Mouse (Mus musculus): Measurements from ENCODE around the gene Cers5. TPM values are rescaled to one million over a fixed set of nuclear protein-coding genes. Genes with fewer than 3 reads are reported as not detected.

The Cers5 gene
- polyA plus RNA-seq, 1 experiment from 2014 or later: 77.0 TPM

GRCm38 (mm10) chr15:99796735-99797134, 24.1 kb upstream of the Cers5 start:
- Histone ChIP-seq H3K4me1 (ENCODE audit: control insufficient read depth, insufficient read depth, low read length) (no peaks in the 10 kb centered on the region), H3K9me3 (ENCODE audit: control insufficient read depth, low read depth, low read length) (no peaks in the 10 kb centered on the region), H3K4me3 (ENCODE audit: low read depth, low read length) (no peak overlapping the region), H3K27me3 (ENCODE audit: control insufficient read depth, insufficient read depth, low read length) (no peaks in the 10 kb centered on the region), H3K27ac (ENCODE audit: low read length) (no peak overlapping the region), H3K9ac (replicated peaks; ENCODE audit: low read depth, low read length) (no peak overlapping the region), H3K4me2 (replicated peaks; ENCODE audit: low read depth, low read length) (no peak overlapping the region), H3K36me3 (ENCODE audit: control insufficient read depth, insufficient read depth, low read length) (peaks cover 30% of the 10 kb centered on the region)
- ATAC-seq (ENCODE audit: insufficient number of reproducible peaks, insufficient read depth, low FRiP score, low read depth): no peak
- WGBS: 76% methylated on average over 9 of the region's 9 CpGs

DNA sequence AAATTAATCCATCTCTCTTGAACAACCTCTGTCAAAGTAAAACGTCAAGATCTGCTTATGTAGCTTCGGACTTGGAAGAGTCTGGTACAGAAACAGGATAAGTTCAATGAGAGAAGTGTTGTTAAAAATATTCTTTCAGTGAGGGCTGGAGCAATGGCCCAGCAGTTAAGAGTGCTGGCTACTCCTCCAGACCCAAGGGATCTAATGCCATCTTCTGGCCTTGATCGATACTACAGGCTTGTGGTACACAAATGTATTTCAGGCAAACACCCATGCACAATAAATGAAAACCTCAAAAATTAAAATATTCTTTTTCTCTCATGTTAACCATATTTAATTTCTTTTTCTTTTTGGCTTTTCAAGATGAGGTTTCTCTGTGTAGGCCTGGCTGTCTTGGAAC, 23.4 kb upstream of the Cers5 start:
- Histone ChIP-seq H3K36me3 (ENCODE audit: control insufficient read depth, insufficient read depth, low read length) (peaks cover 32% of the 10 kb centered on the region), H3K9ac (replicated peaks; ENCODE audit: low read depth, low read length) (no peak overlapping the region), H3K27ac (ENCODE audit: low read length) (no peak overlapping the region), H3K27me3 (ENCODE audit: control insufficient read depth, insufficient read depth, low read length) (no peaks in the 10 kb centered on the region), H3K4me2 (replicated peaks; ENCODE audit: low read depth, low read length) (no peak overlapping the region), H3K4me1 (ENCODE audit: control insufficient read depth, insufficient read depth, low read length) (no peaks in the 10 kb centered on the region), H3K4me3 (ENCODE audit: low read depth, low read length) (no peak overlapping the region), H3K9me3 (ENCODE audit: control insufficient read depth, low read depth, low read length) (no peaks in the 10 kb centered on the region)
- no peak for ATAC-seq (ENCODE audit: insufficient number of reproducible peaks, insufficient read depth, low FRiP score, low read depth)
- WGBS: 77% methylated on average over 3 of the region's 3 CpGs

GRCm38 (mm10) chr15:99792221-99792815, 19.6 kb upstream of the Cers5 start:
- H3K27me3 ChIP-seq (ENCODE audit: control insufficient read depth, insufficient read depth, low read length): no peaks in the 10 kb centered on the region
- H3K36me3 ChIP-seq (ENCODE audit: control insufficient read depth, insufficient read depth, low read length): peaks cover 30% of the 10 kb centered on the region
- no peak overlapping the region for H3K27ac ChIP-seq (ENCODE audit: low read length)
- WGBS: 90% methylated on average over 16 of the region's 16 CpGs
- H3K4me2 ChIP-seq (replicated peaks; ENCODE audit: low read depth, low read length): no peak overlapping the region
- no peak overlapping the region for H3K9ac ChIP-seq (replicated peaks; ENCODE audit: low read depth, low read length)
- no peaks in the 10 kb centered on the region; the same call in 1 of the 2 replicates for H3K4me1 ChIP-seq (ENCODE audit: control insufficient read depth, insufficient read depth, low read length)
- no peak for ATAC-seq (ENCODE audit: insufficient number of reproducible peaks, insufficient read depth, low FRiP score, low read depth)
- no peak overlapping the region for H3K4me3 ChIP-seq (ENCODE audit: low read depth, low read length)
- no peaks in the 10 kb centered on the region for H3K9me3 ChIP-seq (ENCODE audit: control insufficient read depth, low read depth, low read length)

- Histone ChIP-seq H3K9me3 (ENCODE audit: control insufficient read depth, low read depth, low read length) (no peaks in the 10 kb centered on the region), H3K27me3 (ENCODE audit: control insufficient read depth, insufficient read depth, low read length) (no peaks in the 10 kb centered on the region), H3K36me3 (ENCODE audit: control insufficient read depth, insufficient read depth, low read length) (peaks cover 30% of the 10 kb centered on the region), H3K9ac (replicated peaks; ENCODE audit: low read depth, low read length) (no peak overlapping the region), H3K4me1 (ENCODE audit: control insufficient read depth, insufficient read depth, low read length) (no peaks in the 10 kb centered on the region; the same call in 1 of the 2 replicates), H3K4me3 (ENCODE audit: low read depth, low read length) (no peak overlapping the region), H3K27ac (ENCODE audit: low read length) (no peak overlapping the region), H3K4me2 (replicated peaks; ENCODE audit: low read depth, low read length) (no peak overlapping the region)
- WGBS: 76% methylated on average over 3 of the region's 3 CpGs
- ATAC-seq (ENCODE audit: insufficient number of reproducible peaks, insufficient read depth, low FRiP score, low read depth): no peak
These were observed 18.3 kb upstream of the Cers5 start for GRCm38 (mm10) chr15:99791003-99791402.

DNA sequence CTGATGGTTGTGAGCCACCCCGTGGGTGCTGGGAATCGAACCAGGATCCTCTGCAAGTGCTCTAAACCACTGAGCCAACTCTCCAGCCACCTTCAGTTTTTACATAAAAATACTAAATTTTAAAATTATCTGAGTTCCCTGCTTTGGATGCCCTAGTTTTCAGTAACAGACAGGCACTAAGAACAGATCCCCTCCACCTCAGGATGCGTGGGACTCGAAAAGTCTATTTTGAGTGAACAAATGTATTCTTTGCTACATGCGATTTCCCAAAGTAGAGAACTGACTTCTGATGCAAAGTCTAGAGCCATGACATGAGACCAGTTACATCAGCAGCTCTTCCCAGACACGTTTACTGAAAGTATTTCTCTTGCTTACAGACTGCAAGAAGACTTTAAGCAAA, 17.8 kb upstream of the Cers5 start:
- WGBS: 92% methylated on average over 6 of the region's 6 CpGs
- no peak overlapping the region for H3K9ac ChIP-seq (replicated peaks; ENCODE audit: low read depth, low read length)
- H3K27ac ChIP-seq (ENCODE audit: low read length): no peak overlapping the region
- H3K27me3 ChIP-seq (ENCODE audit: control insufficient read depth, insufficient read depth, low read length): no peaks in the 10 kb centered on the region
- no peak overlapping the region for H3K4me2 ChIP-seq (replicated peaks; ENCODE audit: low read depth, low read length)
- H3K4me3 ChIP-seq (ENCODE audit: low read depth, low read length): no peak overlapping the region
- ATAC-seq (ENCODE audit: insufficient number of reproducible peaks, insufficient read depth, low FRiP score, low read depth): no peak
- peaks cover 30% of the 10 kb centered on the region for H3K36me3 ChIP-seq (ENCODE audit: control insufficient read depth, insufficient read depth, low read length)
- no peaks in the 10 kb centered on the region for H3K9me3 ChIP-seq (ENCODE audit: control insufficient read depth, low read depth, low read length)
- H3K4me1 ChIP-seq (ENCODE audit: control insufficient read depth, insufficient read depth, low read length): no peaks in the 10 kb centered on the region; the same call in 1 of the 2 replicates

DNA sequence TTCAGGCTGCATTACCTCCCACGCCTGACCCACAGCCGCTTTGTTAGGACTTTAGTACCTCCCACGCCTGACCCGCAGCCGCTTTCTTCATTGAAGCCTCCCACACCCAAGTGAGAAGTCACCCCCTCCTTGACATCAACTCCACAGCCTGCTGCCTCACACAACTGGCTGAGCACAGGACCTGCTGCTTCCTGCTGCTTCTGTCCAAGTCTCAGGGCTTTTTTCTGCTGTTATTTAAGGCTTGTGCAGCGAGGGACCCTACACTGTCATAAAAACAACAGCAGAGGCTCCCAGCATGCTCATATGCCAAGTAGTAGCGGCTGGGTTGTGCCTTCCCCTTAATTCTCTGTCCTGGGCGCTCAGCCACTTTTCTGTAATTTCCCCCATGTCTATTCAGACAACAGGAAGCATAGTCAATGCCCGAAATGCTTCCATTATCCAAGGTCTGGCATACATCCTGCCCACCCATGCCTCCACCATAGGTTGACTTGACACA, 15.0 kb upstream of the Cers5 start:
- Histone ChIP-seq H3K4me2 (replicated peaks; ENCODE audit: low read depth, low read length) (no peak overlapping the region), H3K36me3 (ENCODE audit: control insufficient read depth, insufficient read depth, low read length) (peaks cover 23% of the 10 kb centered on the region), H3K4me3 (ENCODE audit: low read depth, low read length) (no peak overlapping the region), H3K9me3 (ENCODE audit: control insufficient read depth, low read depth, low read length) (no peaks in the 10 kb centered on the region), H3K27ac (ENCODE audit: low read length) (no peak overlapping the region; the same call in 1 of the 2 replicates), H3K4me1 (ENCODE audit: control insufficient read depth, insufficient read depth, low read length) (no peaks in the 10 kb centered on the region; the same call in 1 of the 2 replicates), H3K27me3 (ENCODE audit: control insufficient read depth, insufficient read depth, low read length) (no peaks in the 10 kb centered on the region), H3K9ac (replicated peaks; ENCODE audit: low read depth, low read length) (no peak overlapping the region)
- 68% methylated on average over 9 of the region's 9 CpGs for WGBS
- no peak for ATAC-seq (ENCODE audit: insufficient number of reproducible peaks, insufficient read depth, low FRiP score, low read depth)

DNA sequence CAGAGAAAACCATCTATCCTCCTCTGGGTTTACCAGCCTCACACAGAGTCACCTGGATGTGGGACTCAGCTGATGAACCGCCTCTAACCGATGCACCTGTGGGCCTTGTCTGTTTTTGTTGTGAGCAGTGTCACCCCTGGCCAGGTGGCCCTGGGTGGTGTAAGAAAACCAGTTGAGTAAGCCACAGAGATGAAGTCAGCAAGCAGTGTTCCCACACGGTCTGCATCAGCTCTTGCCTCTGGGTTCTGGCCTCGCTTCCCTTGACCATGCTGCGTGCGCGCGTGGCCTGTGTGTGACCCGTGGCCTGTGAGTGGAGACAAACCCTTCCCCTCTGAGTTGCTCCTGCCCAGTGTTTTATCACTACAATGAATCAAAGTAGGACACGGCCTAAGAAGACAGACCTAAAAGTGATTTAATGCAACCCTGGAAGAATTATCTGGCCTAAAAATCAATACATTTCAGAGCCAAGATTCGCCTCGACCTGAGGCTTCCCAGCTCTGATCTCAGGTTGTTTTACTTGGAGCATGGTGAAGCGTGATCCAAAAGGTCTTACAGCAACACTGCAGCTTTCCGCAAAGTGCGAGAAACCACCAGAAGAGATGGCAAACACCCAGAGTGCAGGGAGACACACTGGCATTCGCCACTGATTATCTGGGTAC, 6.1 kb upstream of the Cers5 start:
- Histone ChIP-seq H3K9ac (replicated peaks; ENCODE audit: low read depth, low read length) (no peak overlapping the region), H3K27ac (ENCODE audit: low read length) (no peak overlapping the region), H3K9me3 (ENCODE audit: control insufficient read depth, low read depth, low read length) (no peaks in the 10 kb centered on the region), H3K4me1 (ENCODE audit: control insufficient read depth, insufficient read depth, low read length) (no peaks in the 10 kb centered on the region), H3K27me3 (ENCODE audit: control insufficient read depth, insufficient read depth, low read length) (no peaks in the 10 kb centered on the region), H3K4me3 (ENCODE audit: low read depth, low read length) (no peak overlapping the region), H3K4me2 (replicated peaks; ENCODE audit: low read depth, low read length) (no peak overlapping the region), H3K36me3 (ENCODE audit: control insufficient read depth, insufficient read depth, low read length) (peaks cover 29% of the 10 kb centered on the region)
- WGBS: 91% methylated on average over 16 of the region's 16 CpGs
- ATAC-seq (ENCODE audit: insufficient number of reproducible peaks, insufficient read depth, low FRiP score, low read depth): no peak

DNA sequence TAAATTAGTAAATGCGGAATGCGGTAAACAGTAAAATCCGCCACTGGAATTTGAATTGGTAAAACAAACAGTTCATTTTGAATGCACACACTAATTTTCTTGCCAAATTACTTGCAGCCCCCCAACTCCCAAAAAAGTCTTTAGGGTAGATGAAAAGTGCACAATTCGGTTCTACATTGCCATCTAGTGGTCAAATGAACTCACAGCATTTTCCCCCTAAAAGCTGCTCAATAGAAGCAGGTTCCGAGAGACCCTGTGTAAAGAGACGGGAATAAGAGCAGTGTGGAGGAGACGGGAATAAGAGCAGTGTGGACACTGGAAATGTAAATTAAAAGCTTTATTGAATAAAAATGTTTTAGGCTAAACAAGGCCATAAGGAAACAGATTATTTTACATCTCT, 5.5 kb upstream of the Cers5 start:
- H3K9me3 ChIP-seq (ENCODE audit: control insufficient read depth, low read depth, low read length): no peaks in the 10 kb centered on the region
- ATAC-seq (ENCODE audit: insufficient number of reproducible peaks, insufficient read depth, low FRiP score, low read depth): no peak
- no peak overlapping the region for H3K4me2 ChIP-seq (replicated peaks; ENCODE audit: low read depth, low read length)
- 28% methylated on average over 7 of the region's 7 CpGs for WGBS
- H3K27me3 ChIP-seq (ENCODE audit: control insufficient read depth, insufficient read depth, low read length): no peaks in the 10 kb centered on the region
- H3K4me3 ChIP-seq (ENCODE audit: low read depth, low read length): no peak overlapping the region
- H3K9ac ChIP-seq (replicated peaks; ENCODE audit: low read depth, low read length): no peak overlapping the region
- H3K27ac ChIP-seq (ENCODE audit: low read length): no peak overlapping the region
- peaks cover 26% of the 10 kb centered on the region for H3K36me3 ChIP-seq (ENCODE audit: control insufficient read depth, insufficient read depth, low read length)
- H3K4me1 ChIP-seq (ENCODE audit: control insufficient read depth, insufficient read depth, low read length): no peaks in the 10 kb centered on the region
